Mouse (Mus musculus) lung, adult 2 months (tissue): Measurements from ENCODE around the gene Clpb.

Experiments used
- CTCF ChIP-seq: fragments of 200-500 bp; IDR thresholded peaks from 2 replicates; pipeline ENCODE4 v1.5.1; 2011; ENCODE audit warnings: mild to moderate bottlenecking, low read length, control low read depth; ENCODE audit not compliant: insufficient read depth
- POLR2A ChIP-seq: fragments of 200-500 bp; IDR thresholded peaks from 2 replicates; pipeline ENCODE4 v1.6.1; 2011; ENCODE audit warnings: low read depth, mild to moderate bottlenecking, control low read depth, low read length, borderline replicate concordance; ENCODE audit errors: extremely low read depth

DNA sequence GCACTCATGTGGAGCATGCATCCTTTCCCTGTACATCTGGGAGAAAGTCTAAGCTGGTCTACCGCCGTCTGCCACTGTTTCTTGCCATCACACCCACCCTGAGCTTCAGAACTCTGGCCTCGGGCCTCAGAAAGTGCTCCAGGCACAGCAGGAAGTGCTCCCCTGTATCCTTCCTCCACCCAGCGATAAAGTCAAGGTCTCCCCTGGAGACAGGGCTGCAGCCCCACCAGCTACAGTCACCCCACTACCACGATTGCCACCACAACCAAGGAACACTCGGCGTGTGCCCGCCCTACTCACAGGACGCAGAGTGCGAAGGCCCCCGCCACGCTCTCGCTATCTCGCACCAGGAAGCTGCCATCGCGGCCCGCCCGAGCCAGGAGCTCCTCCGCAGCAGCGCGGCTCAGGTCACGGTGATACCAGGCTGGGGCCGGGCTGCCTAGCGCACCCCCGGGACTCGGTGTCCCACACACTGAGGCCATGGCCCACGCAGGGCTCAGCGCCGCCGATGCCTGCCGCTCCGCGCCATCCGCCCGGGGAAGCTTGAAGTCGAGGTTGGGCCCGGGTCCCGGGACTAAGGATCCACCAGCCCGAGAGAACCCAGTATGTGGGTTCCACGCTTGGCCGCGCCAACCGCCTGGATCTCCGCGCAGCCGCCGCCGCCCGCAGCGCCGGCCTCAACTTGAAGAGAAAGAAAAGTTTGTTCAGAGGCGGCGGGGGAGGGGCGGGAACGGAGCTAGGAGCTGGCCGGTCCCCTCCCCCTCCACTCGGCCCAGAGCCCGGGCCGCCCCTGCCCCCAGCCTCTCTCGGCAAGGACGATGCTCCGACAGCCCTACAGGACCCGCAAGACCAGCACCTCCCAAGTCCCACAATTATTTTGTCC, 173.1 kb downstream of the Clpb start:
- TF ChIP-seq CTCF (no peak), POLR2A (no peak)
